Comparison of ENCODE assay signal across 25 mouse cellular contexts in the genomic region with DNA sequence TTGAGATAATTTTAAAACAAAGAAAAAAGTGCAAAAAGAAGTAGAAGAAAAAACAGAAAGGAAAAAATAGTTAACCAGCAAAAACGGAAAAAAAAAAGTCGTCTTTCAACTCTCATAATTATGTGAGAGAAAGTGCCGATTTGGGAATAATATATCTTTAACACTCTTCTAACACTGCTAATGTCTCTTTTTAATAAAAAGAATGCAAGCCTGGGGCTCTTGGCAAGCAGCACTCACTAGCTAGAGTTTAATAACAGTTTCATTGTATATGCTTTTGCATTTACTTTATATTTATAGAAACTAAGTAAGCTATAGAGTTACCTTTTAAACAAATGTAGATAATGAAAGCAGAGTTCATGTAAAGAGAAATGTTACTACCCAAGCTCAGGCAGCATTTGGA.
"Had no signal": no experiment of that assay in that cellular context is flagged by ENCODE, and none has a peak within 500 bp of the region (broad histone marks: within the 10 kb centered on the region; RNA-seq: fewer than 3 reads in every experiment).

No protein-coding gene starts in this region.

- H3K4me3 ChIP-seq: gastrocnemius, adult 2 months; heart, adult 2 months; heart, embryonic 13.5 days; heart, embryonic 15.5 days; hindbrain, embryonic 10.5 days; hindbrain, embryonic 12.5 days; intestine, embryonic 15.5 days; layer of hippocampus, adult 2 months; left cerebral cortex, adult 2 months; limb, embryonic 15.5 days; liver, embryonic 12.5 days had no signal

- H3K27ac ChIP-seq: gastrocnemius, adult 2 months; heart, adult 2 months; heart, embryonic 13.5 days; heart, embryonic 15.5 days; hindbrain, embryonic 10.5 days; hindbrain, embryonic 12.5 days; hindbrain, embryonic 14.5 days; intestine, embryonic 15.5 days; layer of hippocampus, adult 2 months; left cerebral cortex, adult 2 months; limb, embryonic 15.5 days; liver, embryonic 12.5 days; liver, embryonic 14.5 days had no signal

- H3K4me2 ChIP-seq: heart, embryonic 11.5 days; heart, embryonic 13.5 days; heart, embryonic 15.5 days; hindbrain, embryonic 12.5 days; hindbrain, embryonic 14.5 days; intestine, embryonic 15.5 days; limb, embryonic 15.5 days; liver, embryonic 12.5 days had no signal

- H3K9me3 ChIP-seq: heart, embryonic 13.5 days; heart, embryonic 15.5 days; hindbrain, embryonic 10.5 days; hindbrain, embryonic 12.5 days; intestine, embryonic 15.5 days; limb, embryonic 15.5 days; liver, embryonic 12.5 days had no signal

- ATAC-seq: hindbrain, embryonic 16.5 days; inflammation-experienced regulatory T-cells, adult 6 months; intestine, embryonic 15.5 days; intestine, postnatal 0 days; liver, embryonic 12.5 days had no signal

- H3K9ac ChIP-seq: heart, embryonic 13.5 days; heart, embryonic 15.5 days; hindbrain, embryonic 12.5 days; hindbrain, embryonic 14.5 days; intestine, embryonic 15.5 days; limb, embryonic 15.5 days; liver, embryonic 12.5 days; liver, embryonic 14.5 days had no signal

- H3K4me1 ChIP-seq: heart, embryonic 13.5 days; heart, embryonic 15.5 days; hindbrain, embryonic 10.5 days; hindbrain, embryonic 12.5 days; intestine, embryonic 15.5 days; liver, embryonic 12.5 days had no signal

- H3K27me3 ChIP-seq: heart, embryonic 13.5 days; heart, embryonic 15.5 days; hindbrain, embryonic 12.5 days; intestine, embryonic 15.5 days; limb, embryonic 15.5 days; liver, embryonic 12.5 days had no signal

- H3K36me3 ChIP-seq: heart, embryonic 13.5 days; heart, embryonic 15.5 days; hindbrain, embryonic 10.5 days; hindbrain, embryonic 12.5 days; intestine, embryonic 15.5 days; limb, embryonic 15.5 days; liver, embryonic 12.5 days had no signal

- DNase-seq: gastrocnemius, adult 2 months; gastrocnemius, postnatal 10 days; gastrocnemius, postnatal 25 days; heart, adult 2 months; heart, postnatal 4 days; kidney, adult 18-20 months; kidney, adult 8-10 months; kidney, postnatal 10 days; kidney, postnatal 25 days; kidney, postnatal 4 days had no signal
